Mouse (Mus musculus): ENCODE measurements around the gene Serpinb6c.

- TF ChIP-seq CTCF (IDR thresholded peaks at IDR 0.05; ENCODE audit: borderline replicate concordance, insufficient read depth, low read depth, low read length) (no peak), POLR2A (IDR thresholded peaks at IDR 0.05; ENCODE audit: borderline replicate concordance, insufficient read depth, low read length) (no peak)
Measured at GRCm38 (mm10) chr13:33952075-33952449, 46.6 kb upstream of the Serpinb6c start.
